Mouse (Mus musculus) central nervous system, embryonic 11.5 days (tissue): Measurements from ENCODE around the gene Tfam. TPM values are rescaled to one million over a fixed set of nuclear protein-coding genes. Genes with fewer than 3 reads are reported as not detected.

Experiments
- polyA plus RNA-seq: library from polyadenylated mRNA; depleted of rRNA; stranded (reverse); fragments of >200 nt; gene quantifications from 2 replicates; pipeline ENCODE4 v1.2.3, GENCODE M21; 2012; rRNA removed

Gene Tfam
- polyA plus RNA-seq, result 45.5 and 63.2 TPM in 2 replicates

DNA sequence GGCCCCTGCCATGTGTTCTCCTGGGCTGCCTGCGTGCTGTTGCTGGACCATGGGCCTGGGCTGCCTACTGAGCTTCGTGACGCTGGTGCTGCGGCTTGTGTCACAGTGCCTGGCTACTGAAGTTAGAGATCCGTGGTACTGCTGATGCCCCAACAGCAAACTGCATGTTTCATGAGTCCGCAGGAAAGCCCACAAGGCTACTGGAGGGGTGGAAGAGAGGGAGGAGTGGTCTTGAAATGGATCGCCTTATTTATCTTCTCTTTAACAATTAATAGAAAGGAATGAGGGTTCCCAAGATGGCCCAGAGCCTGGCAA lies at the start of gene Tfam:
Tfam (minus strand) TSS at position 41 of the 315 bp plus-strand sequence.

GRCm38 (mm10) chr10:71285126-71285580 lies 47.1 kb upstream of the Tfam start, which contains the start of gene Ube2d1:
TSS of gene Ube2d1 (minus strand) at chr10:71285262.

Other genes with a start within 250 kb of the Tfam start
- gene Bicc1, start 78.6 kb downstream of the Tfam start, polyA plus RNA-seq, result 7.0 and 12.8 TPM in 2 replicates
- gene Ube2d1, start 47.0 kb upstream of the Tfam start, polyA plus RNA-seq, result 79.2 and 127 TPM in 2 replicates
- 60.3 and 64.0 TPM in 2 replicates for gene Cisd1, start 106.7 kb upstream of the Tfam start, polyA plus RNA-seq
- 12.5 and 13.9 TPM in 2 replicates for gene Ipmk, start 109.5 kb upstream of the Tfam start, polyA plus RNA-seq